Mouse (Mus musculus) liver, embryonic 12.5 days (tissue): ENCODE measurements around the gene St6galnac3. TPM values are rescaled to one million over a fixed set of nuclear protein-coding genes. Genes with fewer than 3 reads are reported as not detected.
A peak's percentile ranks its signal among the peaks of the same experiment; 100 is the strongest.

Experiments
- ATAC-seq: fragments of 200-750 bp; cut with Nextera tagmentation; 2 replicates; pipeline ENCODE4 v1.8.0; 2017; ENCODE audit warnings: moderate number of reproducible peaks, mild to moderate bottlenecking, moderate library complexity
- H3K27ac ChIP-seq: fragments of 300-500 bp; sonication (generic); 2 replicates; pipeline ENCODE4 v1.5.1; 2016; ENCODE audit warnings: mild to moderate bottlenecking
- H3K27me3 ChIP-seq: fragments of 300-500 bp; sonication (generic); replicated peaks from 2 replicates; pipeline ENCODE4 v1.6.1; 2016; ENCODE audit warnings: mild to moderate bottlenecking, moderate library complexity
- H3K36me3 ChIP-seq: fragments of 300-500 bp; sonication (generic); 2 replicates; pipeline ENCODE4 v1.6.1; 2016; ENCODE audit warnings: mild to moderate bottlenecking, moderate library complexity
- H3K4me1 ChIP-seq: fragments of 300-500 bp; sonication (generic); 2 replicates; pipeline ENCODE4 v1.6.1; 2016
- H3K4me2 ChIP-seq: fragments of 300-500 bp; sonication (generic); 2 replicates; pipeline ENCODE4 v1.6.1; 2016; ENCODE audit warnings: mild to moderate bottlenecking, moderate library complexity
- H3K4me3 ChIP-seq: fragments of 300-500 bp; sonication (generic); 2 replicates; pipeline ENCODE4 v1.5.1; 2016; ENCODE audit warnings: mild to moderate bottlenecking, moderate library complexity
- H3K9ac ChIP-seq: fragments of 300-500 bp; sonication (generic); 2 replicates; pipeline ENCODE4 v1.6.1; 2016; ENCODE audit warnings: mild to moderate bottlenecking, moderate library complexity
- H3K9me3 ChIP-seq: fragments of 300-500 bp; sonication (generic); replicated peaks from 2 replicates; pipeline ENCODE4 v1.6.1; 2016; ENCODE audit warnings: mild to moderate bottlenecking, moderate library complexity
- WGBS: fragments of 180-500 bp; shearing (Covaris S2); methylation state at CpG from one replicate; pipeline ENCODE4 v1.1.7; 2016; ENCODE audit not compliant: insufficient replicate concordance; 5-methylcytosine and 5-hydroxymethylcytosine counted together
- polyA plus RNA-seq: library from polyadenylated mRNA; unstranded; fragments of >200 nt; fragmentation: Nextera tagmentation; extraction: Ambion mirVana; gene quantifications from 2 replicates; pipeline ENCODE4 v1.2.1, GENCODE M21; 2016

Gene St6galnac3
- polyA plus RNA-seq, 1 experiment from 2014 or later: 13.6 TPM

GRCm38 (mm10) chr3:153749359-153749758, 24.4 kb upstream of the St6galnac3 start:
- Histone ChIP-seq H3K36me3 (no peaks in the 10 kb centered on the region), H3K4me2 (no peak overlapping the region), H3K4me3 (no peak overlapping the region), H3K9ac (no peak overlapping the region), H3K27ac (no peak overlapping the region), H3K9me3 (no peaks in the 10 kb centered on the region), H3K4me1 (peaks cover 14% of the 10 kb centered on the region), H3K27me3 (peaks cover 5% of the 10 kb centered on the region; the same call in 1 of the 2 replicates)
- 80% methylated on average over 6 of the region's 6 CpGs for WGBS
- no peak for ATAC-seq

GRCm38 (mm10) chr3:153748293-153748692, 23.3 kb upstream of the St6galnac3 start:
- ATAC-seq: no peak
- H3K4me2 ChIP-seq: no peak overlapping the region
- H3K27ac ChIP-seq: no peak overlapping the region
- WGBS: 78% methylated on average over 3 of the region's 3 CpGs
- no peaks in the 10 kb centered on the region for H3K36me3 ChIP-seq
- no peaks in the 10 kb centered on the region for H3K9me3 ChIP-seq
- H3K4me1 ChIP-seq: peaks cover 14% of the 10 kb centered on the region
- H3K4me3 ChIP-seq: no peak overlapping the region
- H3K27me3 ChIP-seq: peaks cover 5% of the 10 kb centered on the region; the same call in 1 of the 2 replicates
- no peak overlapping the region for H3K9ac ChIP-seq

- Histone ChIP-seq H3K27ac (no peak overlapping the region), H3K36me3 (no peaks in the 10 kb centered on the region), H3K4me2 (no peak overlapping the region), H3K27me3 (peaks cover 5% of the 10 kb centered on the region; the same call in 1 of the 2 replicates), H3K9ac (no peak overlapping the region), H3K4me3 (no peak overlapping the region), H3K4me1 (peaks cover 20% of the 10 kb centered on the region), H3K9me3 (no peaks in the 10 kb centered on the region)
- ATAC-seq: no peak
- 31% methylated on average over 3 of the region's 3 CpGs for WGBS
Measured at GRCm38 (mm10) chr3:153745099-153745498, 20.1 kb upstream of the St6galnac3 start.

GRCm38 (mm10) chr3:153744447-153744846, 19.5 kb upstream of the St6galnac3 start:
- Histone ChIP-seq H3K4me1 (peaks cover 20% of the 10 kb centered on the region), H3K4me3 (no peak overlapping the region), H3K9ac (no peak overlapping the region), H3K27ac (no peak overlapping the region), H3K9me3 (no peaks in the 10 kb centered on the region), H3K4me2 (no peak overlapping the region), H3K27me3 (peaks cover 5% of the 10 kb centered on the region; the same call in 1 of the 2 replicates), H3K36me3 (no peaks in the 10 kb centered on the region)
- no peak for ATAC-seq
- WGBS: 63% methylated on average over 6 of the region's 6 CpGs

GRCm38 (mm10) chr3:153741800-153742199, 16.8 kb upstream of the St6galnac3 start:
- Histone ChIP-seq H3K4me3 (no peak overlapping the region), H3K9ac (no peak overlapping the region), H3K36me3 (no peaks in the 10 kb centered on the region), H3K9me3 (no peaks in the 10 kb centered on the region), H3K4me1 (peaks cover 32% of the 10 kb centered on the region), H3K27ac (no peak overlapping the region; the same call in 1 of the 2 replicates), H3K4me2 (no peak overlapping the region), H3K27me3 (peaks cover 9% of the 10 kb centered on the region; the same call in 1 of the 2 replicates)
- ATAC-seq: peak; percentile 77
- WGBS: 66% methylated on average over 7 of the region's 7 CpGs

- WGBS: 87% methylated on average over 8 of the region's 8 CpGs
- Histone ChIP-seq H3K4me1 (peaks cover 44% of the 10 kb centered on the region), H3K4me2 (no peak overlapping the region), H3K9me3 (no peaks in the 10 kb centered on the region), H3K27ac (no peak overlapping the region), H3K36me3 (no peaks in the 10 kb centered on the region), H3K9ac (no peak overlapping the region), H3K4me3 (no peak overlapping the region), H3K27me3 (0 out of 2 replicates have a peak, but pooled peaks cover 9% of the 10 kb centered on the region)
- no peak for ATAC-seq
Measured at GRCm38 (mm10) chr3:153739351-153739750, 14.4 kb upstream of the St6galnac3 start.

- Histone ChIP-seq H3K9me3 (no peaks in the 10 kb centered on the region), H3K9ac (no peak overlapping the region), H3K4me2 (no peak overlapping the region), H3K4me3 (no peak overlapping the region), H3K27ac (no peak overlapping the region), H3K27me3 (0 out of 2 replicates have a peak, but pooled peaks cover 9% of the 10 kb centered on the region), H3K4me1 (peaks cover 54% of the 10 kb centered on the region), H3K36me3 (no peaks in the 10 kb centered on the region)
- no peak for ATAC-seq
- WGBS: 81% methylated on average over 10 of the region's 10 CpGs
Measured at GRCm38 (mm10) chr3:153738421-153738820, 13.4 kb upstream of the St6galnac3 start.

- H3K36me3 ChIP-seq: no peaks in the 10 kb centered on the region
- ATAC-seq: no peak
- 0 out of 2 replicates have a peak, but pooled peaks cover 9% of the 10 kb centered on the region for H3K27me3 ChIP-seq
- peaks cover 58% of the 10 kb centered on the region for H3K4me1 ChIP-seq
- H3K27ac ChIP-seq: no peak overlapping the region
- H3K4me3 ChIP-seq: no peak overlapping the region
- H3K9me3 ChIP-seq: no peaks in the 10 kb centered on the region
- WGBS: 58% methylated on average over 16 of the region's 16 CpGs
- no peak overlapping the region for H3K4me2 ChIP-seq
- no peak overlapping the region for H3K9ac ChIP-seq
Measured at GRCm38 (mm10) chr3:153736756-153737280, 11.8 kb upstream of the St6galnac3 start.

- 81% methylated on average over 13 of the region's 13 CpGs for WGBS
- Histone ChIP-seq H3K36me3 (no peaks in the 10 kb centered on the region), H3K4me3 (no peak overlapping the region), H3K27me3 (0 out of 2 replicates have a peak, but pooled peaks cover 9% of the 10 kb centered on the region), H3K9ac (no peak overlapping the region), H3K9me3 (no peaks in the 10 kb centered on the region), H3K4me2 (no peak overlapping the region), H3K4me1 (peaks cover 57% of the 10 kb centered on the region), H3K27ac (peak overlapping the region; percentile 29; the same call in 1 of the 2 replicates)
- ATAC-seq: no peak
Measured at GRCm38 (mm10) chr3:153735796-153736549, 11.0 kb upstream of the St6galnac3 start.

GRCm38 (mm10) chr3:153734741-153735140, 9.8 kb upstream of the St6galnac3 start:
- H3K9ac ChIP-seq: no peak overlapping the region; the same call in 1 of the 2 replicates
- no peak overlapping the region for H3K4me3 ChIP-seq
- H3K9me3 ChIP-seq: no peaks in the 10 kb centered on the region
- 76% methylated on average over 10 of the region's 10 CpGs for WGBS
- peaks cover 11% of the 10 kb centered on the region; the same call in 1 of the 2 replicates for H3K27me3 ChIP-seq
- peak overlapping the region; percentile 88 for H3K27ac ChIP-seq
- H3K4me1 ChIP-seq: peaks cover 57% of the 10 kb centered on the region
- H3K4me2 ChIP-seq: no peak overlapping the region
- no peaks in the 10 kb centered on the region for H3K36me3 ChIP-seq
- ATAC-seq: no peak

- peak overlapping the region; percentile 88 for H3K27ac ChIP-seq
- no peaks in the 10 kb centered on the region for H3K9me3 ChIP-seq
- H3K4me2 ChIP-seq: peak overlapping the region; percentile 58
Measured at GRCm38 (mm10) chr3:153733364-153734159, 8.6 kb upstream of the St6galnac3 start.

More at GRCm38 (mm10) chr3:153733364-153734159, 8.6 kb upstream of the St6galnac3 start:
- ATAC-seq: peak; percentile 96
- Histone ChIP-seq H3K27me3 (peaks cover 14% of the 10 kb centered on the region; the same call in 1 of the 2 replicates), H3K9ac (peak overlapping the region; percentile 66), H3K4me1 (peaks cover 57% of the 10 kb centered on the region), H3K36me3 (no peaks in the 10 kb centered on the region), H3K4me3 (no peak overlapping the region)
- 81% methylated on average over 4 of the region's 4 CpGs for WGBS
